Mouse (Mus musculus) small intestine, adult 2 months (tissue): ENCODE results near the gene 2310011J03Rik.

ENCODE experiments used
- CTCF ChIP-seq: fragments of 200-500 bp; IDR thresholded peaks from 2 replicates; pipeline ENCODE4 v1.5.1; 2012; ENCODE audit warnings: low read depth, mild to moderate bottlenecking, control low read depth, inconsistent platforms, low read length, moderate library complexity, mixed read lengths; ENCODE audit not compliant: insufficient replicate concordance, insufficient read length; ENCODE audit errors: extremely low read depth
- POLR2A ChIP-seq: fragments of 200-500 bp; IDR thresholded peaks from 2 replicates; pipeline ENCODE4 v1.6.1; 2012; ENCODE audit warnings: low read depth, mild to moderate bottlenecking, control low read depth, inconsistent platforms, low read length, moderate library complexity

GRCm38 (mm10) chr10:80324120-80325037, 4.0 kb upstream of the 2310011J03Rik start:
- TF ChIP-seq CTCF (no peak), POLR2A (no peak)
